Mouse (Mus musculus): ENCODE results near the gene Capn12. TPM values are rescaled to one million over a fixed set of nuclear protein-coding genes. Genes with fewer than 3 reads are reported as not detected.

Gene Capn12
- total and polyA plus RNA-seq, 3 experiments = 0.17 TPM; not detected in 2

- no peaks in the 10 kb centered on the region for H3K27me3 ChIP-seq (replicated peaks)
- in situ Hi-C loops (cut with MboI; ENCODE audit: low pct_ligation_motif_present, low pct_unique_long_range_greater_than_20kb, low sequenced_read_pairs) = no loop called here
- DNase-seq (ENCODE audit: extremely low read depth) = no peak
- H3K9ac ChIP-seq (ENCODE audit: insufficient read depth, low read depth) = no peak overlapping the region
- no peak for TF ChIP-seq CHD1 (IDR thresholded peaks at IDR 0.05; ENCODE audit: low read depth, low read length)
- no peak for TF ChIP-seq USF1 (IDR thresholded peaks at IDR 0.05; ENCODE audit: low read depth, low read length)
- no peak for TF ChIP-seq POLR2A (IDR thresholded peaks at IDR 0.05; ENCODE audit: low read depth, low read length)
- TF ChIP-seq POLR2AphosphoS2 (IDR thresholded peaks at IDR 0.05; ENCODE audit: low read depth, low read length) = no peak
- TF ChIP-seq EP300 (IDR thresholded peaks at IDR 0.05; ENCODE audit: low read length) = no peak
- TF ChIP-seq JUN (IDR thresholded peaks at IDR 0.05; ENCODE audit: insufficient read depth, low read depth, low read length) = no peak
- no peak for TF ChIP-seq MAZ (IDR thresholded peaks at IDR 0.05; ENCODE audit: low read depth, low read length)
- TF ChIP-seq SIN3A (IDR thresholded peaks at IDR 0.05; ENCODE audit: low read length) = no peak
- TF ChIP-seq ZNF384 (IDR thresholded peaks at IDR 0.05; ENCODE audit: low read depth, low read length) = no peak
- TF ChIP-seq CHD2 (IDR thresholded peaks at IDR 0.05; ENCODE audit: low read length) = no peak
- TF ChIP-seq TBP (conservative IDR thresholded peaks at IDR 0.05; ENCODE audit: low read depth, low read length) = no peak
- TF ChIP-seq ZMIZ1 (IDR thresholded peaks at IDR 0.05; ENCODE audit: low read depth, low read length) = no peak
- TF ChIP-seq PAX5 (IDR thresholded peaks at IDR 0.05; ENCODE audit: low read length) = no peak
- no peak for TF ChIP-seq JUND (conservative IDR thresholded peaks at IDR 0.05; ENCODE audit: low read depth, low read length)
- TF ChIP-seq RAD21 (IDR thresholded peaks at IDR 0.05; ENCODE audit: low read depth, low read length) = no peak
- no peak for TF ChIP-seq NELFE (IDR thresholded peaks at IDR 0.05; ENCODE audit: low read depth, low read length)
- H3K9me3 ChIP-seq (replicated peaks; ENCODE audit: low read length) = no peaks in the 10 kb centered on the region
- peaks cover 23 to 84% of the 10 kb centered on the region in 2 experiments for H3K36me3 ChIP-seq (replicated peaks in 1 of 2; ENCODE audit: control insufficient read depth in 1 of 2, insufficient read depth in 1 of 2, low read length in 1 of 2)
- H3K27ac ChIP-seq (ENCODE audit: insufficient read depth, low read depth) = no peak overlapping the region
- no peak overlapping the region for H3K4me3 ChIP-seq (replicated peaks in 1 of 3; ENCODE audit: low read depth in 2 of 3, low read length in 2 of 3, poor library complexity in 1 of 3)
- H3K79me2 ChIP-seq (replicated peaks; ENCODE audit: control insufficient read depth, extremely low read depth, insufficient read depth, poor library complexity, severe bottlenecking) = peaks cover 2% of the 10 kb centered on the region; the same call in 1 of the 2 replicates
- no peak overlapping the region for H3K4me2 ChIP-seq (ENCODE audit: insufficient read depth, low read depth, poor library complexity, severe bottlenecking)
- dilution Hi-C loops (cut with MboI; ENCODE audit: extremely low pct_ligation_motif_present, extremely low pct_unique_long_range_greater_than_20kb, low sequenced_read_pairs) = no loop called here
- peaks cover 2 to 53% of the 10 kb centered on the region in 2 experiments; a peak in 3 of 4 replicates for H3K4me1 ChIP-seq (ENCODE audit: control insufficient read depth in 1 of 2, insufficient read depth in 2 of 2)
Measured at GRCm38 (mm10) chr7:28921722-28922465, 40.7 kb downstream of the Capn12 start.

GRCm38 (mm10) chr7:28922606-28923005 lies 41.4 kb downstream of the Capn12 start:
- no peaks in the 10 kb centered on the region for H3K27me3 ChIP-seq (replicated peaks)
- no peak overlapping the region for H3K9ac ChIP-seq (ENCODE audit: insufficient read depth, low read depth)
- no peaks in the 10 kb centered on the region for H3K9me3 ChIP-seq (replicated peaks; ENCODE audit: low read length)
- no peak overlapping the region for H3K4me2 ChIP-seq (ENCODE audit: insufficient read depth, low read depth, poor library complexity, severe bottlenecking)
- no peak for DNase-seq (ENCODE audit: extremely low read depth)
- H3K4me1 ChIP-seq (ENCODE audit: control insufficient read depth in 1 of 2, insufficient read depth in 2 of 2) = peaks cover 2 to 53% of the 10 kb centered on the region in 2 experiments; a peak in 3 of 4 replicates
- dilution Hi-C loops (cut with MboI; ENCODE audit: extremely low pct_ligation_motif_present, extremely low pct_unique_long_range_greater_than_20kb, low sequenced_read_pairs) (no loop called here), in situ Hi-C loops (cut with MboI; ENCODE audit: low pct_ligation_motif_present, low pct_unique_long_range_greater_than_20kb, low sequenced_read_pairs) (no loop called here)
- H3K27ac ChIP-seq (ENCODE audit: insufficient read depth, low read depth) = no peak overlapping the region
- TF ChIP-seq USF1 (IDR thresholded peaks at IDR 0.05; ENCODE audit: low read depth, low read length) (no peak), E2F4 (IDR thresholded peaks at IDR 0.05; ENCODE audit: insufficient replicate concordance, low read depth, low read length) (no peak), MAFK (IDR thresholded peaks at IDR 0.05; ENCODE audit: insufficient replicate concordance, low read length) (no peak), ZNF384 (IDR thresholded peaks at IDR 0.05; ENCODE audit: low read depth, low read length) (no peak), IRF4 (IDR thresholded peaks at IDR 0.05; ENCODE audit: low read depth, low read length) (no peak), CTCF (conservative IDR thresholded peaks at IDR 0.05 in 1 of 2, IDR thresholded peaks at IDR 0.05 in 1 of 2; ENCODE audit: low read depth in 2 of 2, low read length in 2 of 2) (no peak), JUN (IDR thresholded peaks at IDR 0.05; ENCODE audit: insufficient read depth, low read depth, low read length) (no peak), CHD1 (IDR thresholded peaks at IDR 0.05; ENCODE audit: low read depth, low read length) (no peak), NRF1 (IDR thresholded peaks at IDR 0.05; ENCODE audit: low read depth, low read length) (no peak), ZC3H11A (IDR thresholded peaks at IDR 0.05; ENCODE audit: low read depth, low read length) (no peak), RAD21 (IDR thresholded peaks at IDR 0.05; ENCODE audit: low read depth, low read length) (no peak), RCOR1 (conservative IDR thresholded peaks at IDR 0.05; ENCODE audit: low read depth, low read length) (no peak), MAX (IDR thresholded peaks at IDR 0.05; ENCODE audit: low read length) (no peak), MEF2A (IDR thresholded peaks at IDR 0.05; ENCODE audit: borderline replicate concordance, low read depth, low read length) (no peak), MYC (IDR thresholded peaks at IDR 0.05; ENCODE audit: low read depth, low read length) (no peak)
- peaks cover 2% of the 10 kb centered on the region; the same call in 1 of the 2 replicates for H3K79me2 ChIP-seq (replicated peaks; ENCODE audit: control insufficient read depth, extremely low read depth, insufficient read depth, poor library complexity, severe bottlenecking)
- H3K36me3 ChIP-seq (replicated peaks in 1 of 2; ENCODE audit: control insufficient read depth in 1 of 2, insufficient read depth in 1 of 2, low read length in 1 of 2) = peaks cover 17 to 79% of the 10 kb centered on the region in 2 experiments
- no peak overlapping the region for H3K4me3 ChIP-seq (replicated peaks in 1 of 3; ENCODE audit: low read depth in 2 of 3, low read length in 2 of 3, poor library complexity in 1 of 3)
